28 mouse cellular contexts compared by ENCODE assay signal in the genomic region with DNA sequence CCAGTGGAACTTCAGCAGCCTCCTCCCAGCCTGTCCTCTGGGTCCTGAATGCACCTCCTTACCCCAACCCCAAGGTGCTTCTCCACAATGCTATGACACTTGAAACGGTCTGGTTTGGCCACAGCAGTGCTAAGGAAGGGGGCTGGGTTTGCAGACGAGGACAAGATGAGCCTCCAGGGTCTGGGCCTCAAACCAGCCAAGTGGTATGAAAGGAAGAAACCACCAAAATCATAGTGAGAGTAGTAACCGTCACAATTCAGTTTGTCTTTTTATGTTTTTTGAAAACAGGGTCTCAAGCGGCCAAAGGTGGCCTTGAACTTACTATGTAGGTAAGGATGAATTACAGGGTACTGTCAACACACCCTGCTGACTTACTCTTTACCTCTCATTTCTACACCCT.
"Had no signal": no experiment of that assay in that cellular context is flagged by ENCODE, and none has a peak within 500 bp of the region (broad histone marks: within the 10 kb centered on the region; RNA-seq: fewer than 3 reads in every experiment).

No protein-coding gene starts in this region.

- H3K4me2 ChIP-seq: embryonic facial prominence, embryonic 12.5 days; embryonic facial prominence, embryonic 13.5 days; embryonic facial prominence, embryonic 15.5 days; forebrain, embryonic 12.5 days; forebrain, embryonic 13.5 days; forebrain, embryonic 15.5 days had no signal

- DNase-seq: cerebellum, adult 8-10 months; cerebellum, adult 9-10 months; cerebellum, adult 9-11 months; cerebellum, postnatal 10 days; cerebellum, postnatal 14 days; cerebellum, postnatal 25 days; cerebellum, postnatal 36 days; embryo, embryonic 11 days; forebrain, postnatal 0 days; gastrocnemius, adult 2 months; gastrocnemius, postnatal 10 days; gastrocnemius, postnatal 14 days; gastrocnemius, postnatal 25 days; gastrocnemius, postnatal 36 days; heart, adult 11 months; heart, adult 18-20 months; heart, adult 2 months had no signal

- H3K4me1 ChIP-seq: embryonic facial prominence, embryonic 10.5 days; embryonic facial prominence, embryonic 12.5 days had no signal

- H3K4me3 ChIP-seq: embryonic facial prominence, embryonic 10.5 days; embryonic facial prominence, embryonic 12.5 days; embryonic facial prominence, embryonic 13.5 days; embryonic facial prominence, embryonic 15.5 days; erythroblast, embryonic 14.5 days; forebrain, embryonic 10.5 days; forebrain, embryonic 12.5 days; forebrain, embryonic 13.5 days; forebrain, embryonic 15.5 days; gastrocnemius, adult 2 months; heart, adult 2 months had no signal

- H3K36me3 ChIP-seq: embryonic facial prominence, embryonic 15.5 days; forebrain, embryonic 15.5 days had no signal

- H3K9ac ChIP-seq: embryonic facial prominence, embryonic 12.5 days; embryonic facial prominence, embryonic 13.5 days; embryonic facial prominence, embryonic 15.5 days; forebrain, embryonic 12.5 days; forebrain, embryonic 13.5 days; forebrain, embryonic 15.5 days; forebrain, postnatal 0 days had no signal

- ATAC-seq: forebrain, embryonic 13.5 days; forebrain, embryonic 14.5 days; forebrain, embryonic 15.5 days; forebrain, embryonic 16.5 days; forebrain, postnatal 0 days had no signal

- H3K9me3 ChIP-seq: embryonic facial prominence, embryonic 10.5 days; embryonic facial prominence, embryonic 12.5 days; embryonic facial prominence, embryonic 13.5 days; embryonic facial prominence, embryonic 15.5 days; forebrain, embryonic 10.5 days; forebrain, embryonic 12.5 days; forebrain, embryonic 13.5 days; forebrain, embryonic 15.5 days had no signal

- H3K27me3 ChIP-seq: embryonic facial prominence, embryonic 12.5 days; embryonic facial prominence, embryonic 13.5 days; embryonic facial prominence, embryonic 15.5 days; forebrain, embryonic 12.5 days; forebrain, embryonic 13.5 days; forebrain, embryonic 15.5 days had no signal

- H3K27ac ChIP-seq: embryonic facial prominence, embryonic 10.5 days; embryonic facial prominence, embryonic 12.5 days; embryonic facial prominence, embryonic 13.5 days; embryonic facial prominence, embryonic 15.5 days; forebrain, embryonic 10.5 days; forebrain, embryonic 12.5 days; forebrain, embryonic 13.5 days; forebrain, embryonic 15.5 days; gastrocnemius, adult 2 months; heart, adult 2 months had no signal
